Mouse (Mus musculus): ENCODE data around the gene Arl4d.

Gene Arl4d

GRCm38 (mm10) chr11:101677655-101678054 lies 12.3 kb downstream of the Arl4d start:
- DNase-seq (ENCODE audit: low spot score): no peak

- no peak for DNase-seq (ENCODE audit: low spot score)
These were observed 13.4 kb downstream of the Arl4d start for GRCm38 (mm10) chr11:101678770-101679169.

GRCm38 (mm10) chr11:101679907-101680306 lies 14.6 kb downstream of the Arl4d start:
- DNase-seq (ENCODE audit: low spot score): no peak

GRCm38 (mm10) chr11:101680634-101681325 lies 15.4 kb downstream of the Arl4d start:
- no peak for DNase-seq (ENCODE audit: low spot score)

GRCm38 (mm10) chr11:101681968-101682367 lies 16.6 kb downstream of the Arl4d start:
- no peak for DNase-seq (ENCODE audit: low spot score)

- DNase-seq (ENCODE audit: low spot score): no peak
These were observed 17.1 kb downstream of the Arl4d start for GRCm38 (mm10) chr11:101682410-101682960.

- no peak for DNase-seq (ENCODE audit: low spot score)
These were observed 22.3 kb downstream of the Arl4d start for GRCm38 (mm10) chr11:101687351-101688301.

GRCm38 (mm10) chr11:101689701-101690113 lies 24.4 kb downstream of the Arl4d start:
- no peak for DNase-seq (ENCODE audit: low spot score)

GRCm38 (mm10) chr11:101690326-101690725 lies 25.0 kb downstream of the Arl4d start:
- DNase-seq (ENCODE audit: low spot score): no peak

- peak; percentile 34 for DNase-seq (ENCODE audit: low spot score)
These were observed 30.7 kb downstream of the Arl4d start for GRCm38 (mm10) chr11:101695906-101696661.

- peak; percentile 70 for DNase-seq (ENCODE audit: low spot score)
These were observed 32.0 kb downstream of the Arl4d start for GRCm38 (mm10) chr11:101697156-101697861.

GRCm38 (mm10) chr11:101698114-101698513 lies 32.8 kb downstream of the Arl4d start:
- DNase-seq (ENCODE audit: low spot score): peak; percentile 7

- DNase-seq (ENCODE audit: low spot score): no peak
These were observed 34.2 kb downstream of the Arl4d start for GRCm38 (mm10) chr11:101699556-101699955.

- DNase-seq (ENCODE audit: low spot score): no peak
These were observed 34.6 kb downstream of the Arl4d start for GRCm38 (mm10) chr11:101699991-101700390.

- DNase-seq (ENCODE audit: low spot score): no peak
These were observed 35.1 kb downstream of the Arl4d start for GRCm38 (mm10) chr11:101700446-101700845.

- no peak for DNase-seq (ENCODE audit: low spot score)
These were observed 38.7 kb downstream of the Arl4d start for GRCm38 (mm10) chr11:101704081-101704480.

- no peak for DNase-seq (ENCODE audit: low spot score)
These were observed 41.6 kb downstream of the Arl4d start for GRCm38 (mm10) chr11:101706764-101707448.

- DNase-seq (ENCODE audit: low spot score): no peak
These were observed 43.1 kb downstream of the Arl4d start for GRCm38 (mm10) chr11:101708482-101708881.

- no peak for DNase-seq (ENCODE audit: low spot score)
These were observed 47.5 kb downstream of the Arl4d start for GRCm38 (mm10) chr11:101712811-101713210.

GRCm38 (mm10) chr11:101714012-101714411 lies 48.7 kb downstream of the Arl4d start:
- DNase-seq (ENCODE audit: low spot score): no peak
